Mouse (Mus musculus): ENCODE data around the gene Cbr3. TPM values are rescaled to one million over a fixed set of nuclear protein-coding genes. Genes with fewer than 3 reads are reported as not detected.

Gene Cbr3
- total RNA-seq, 2 experiments from 2014 or later: 0.08 TPM; not detected in 1

GRCm38 (mm10) chr16:93711411-93712188 is 28.6 kb downstream of the Cbr3 start, which contains the start of gene Dop1b:
Dop1b (plus strand) TSS chr16:93711904.
- peak; percentile 86 for ATAC-seq (replicated peaks; ENCODE audit: poor library complexity)

GRCm38 (mm10) chr16:93712189-93712885 is 29.3 kb downstream of the Cbr3 start:
- ATAC-seq (replicated peaks; ENCODE audit: poor library complexity): peak; percentile 24

GRCm38 (mm10) chr16:93712966-93713365 is 30.0 kb downstream of the Cbr3 start:
- ATAC-seq (replicated peaks; ENCODE audit: poor library complexity): no peak

- ATAC-seq (replicated peaks; ENCODE audit: poor library complexity): no peak
Measured at GRCm38 (mm10) chr16:93714426-93714825, 31.4 kb downstream of the Cbr3 start.

GRCm38 (mm10) chr16:93715826-93716225 is 32.8 kb downstream of the Cbr3 start:
- ATAC-seq (replicated peaks; ENCODE audit: poor library complexity): no peak

GRCm38 (mm10) chr16:93717299-93717703 is 34.3 kb downstream of the Cbr3 start:
- ATAC-seq (replicated peaks; ENCODE audit: poor library complexity): peak; percentile 43

GRCm38 (mm10) chr16:93721771-93722170 is 38.8 kb downstream of the Cbr3 start:
- ATAC-seq (replicated peaks; ENCODE audit: poor library complexity): peak; percentile 88

GRCm38 (mm10) chr16:93722476-93722875 is 39.5 kb downstream of the Cbr3 start:
- ATAC-seq (replicated peaks; ENCODE audit: poor library complexity): no peak

GRCm38 (mm10) chr16:93725417-93726144 is 42.6 kb downstream of the Cbr3 start:
- no peak for ATAC-seq (replicated peaks; ENCODE audit: poor library complexity)

DNA sequence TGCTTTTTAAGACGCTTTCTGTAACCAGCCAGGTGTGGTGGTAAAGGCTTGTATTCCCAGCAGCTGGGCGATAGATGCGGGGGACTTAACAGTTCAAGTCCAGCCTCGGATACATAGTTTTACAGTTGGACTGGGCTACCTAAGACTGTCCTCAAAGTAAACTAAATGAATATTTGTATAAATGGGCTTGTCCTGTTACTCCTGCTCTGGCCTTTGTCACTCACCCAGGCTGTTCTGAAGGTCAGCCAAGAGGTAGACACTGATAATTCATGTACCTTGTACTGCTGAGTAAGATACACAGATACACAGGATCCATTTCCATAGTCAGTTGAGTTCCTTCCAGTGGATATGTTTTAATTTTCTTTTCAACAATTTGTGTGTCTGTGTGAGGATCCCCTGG is 43.2 kb downstream of the Cbr3 start:
- ATAC-seq (replicated peaks; ENCODE audit: poor library complexity): no peak

DNA sequence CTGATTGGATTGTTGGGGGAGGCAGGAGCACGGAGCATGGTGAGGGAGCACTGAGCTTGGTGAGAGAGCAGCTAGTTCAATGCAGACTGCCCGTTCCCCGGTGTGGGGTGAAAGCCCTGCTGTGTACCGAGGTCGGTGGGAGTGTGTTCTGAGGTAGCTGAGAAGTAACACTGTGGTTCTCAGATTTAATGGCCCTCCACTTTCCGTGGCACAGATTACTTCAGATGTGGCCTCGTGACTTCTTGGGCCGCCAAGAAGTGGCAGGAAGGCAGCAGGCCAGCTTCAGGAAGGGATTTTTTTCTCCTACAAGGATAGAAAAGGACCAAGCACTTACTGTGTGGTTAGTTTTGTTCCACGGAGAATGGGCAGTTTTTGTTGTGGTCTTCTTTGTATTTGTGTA is 45.7 kb downstream of the Cbr3 start:
- ATAC-seq (replicated peaks; ENCODE audit: poor library complexity): no peak

GRCm38 (mm10) chr16:93729801-93730721 is 47.0 kb downstream of the Cbr3 start:
- ATAC-seq (replicated peaks; ENCODE audit: poor library complexity): no peak

DNA sequence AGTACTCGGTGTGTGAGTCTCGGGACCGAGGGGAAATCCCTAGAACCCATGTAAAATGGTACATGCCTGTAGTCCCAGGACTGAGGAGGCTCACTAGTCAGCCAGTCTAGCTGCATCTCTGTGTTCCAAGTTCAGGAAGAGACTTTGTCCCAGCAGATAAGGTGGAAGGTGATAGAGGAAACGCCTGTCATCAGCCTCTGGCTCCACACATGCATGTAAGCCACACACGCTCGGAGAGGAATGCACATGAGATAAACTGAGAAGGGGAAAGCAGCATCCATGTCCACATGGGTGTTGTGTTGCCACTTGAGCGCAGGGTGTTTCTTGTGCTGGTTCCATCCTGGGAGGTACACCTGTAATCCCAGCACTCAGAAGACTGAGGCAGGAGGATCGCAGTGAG is 48.3 kb downstream of the Cbr3 start:
- ATAC-seq (replicated peaks; ENCODE audit: poor library complexity): no peak

DNA sequence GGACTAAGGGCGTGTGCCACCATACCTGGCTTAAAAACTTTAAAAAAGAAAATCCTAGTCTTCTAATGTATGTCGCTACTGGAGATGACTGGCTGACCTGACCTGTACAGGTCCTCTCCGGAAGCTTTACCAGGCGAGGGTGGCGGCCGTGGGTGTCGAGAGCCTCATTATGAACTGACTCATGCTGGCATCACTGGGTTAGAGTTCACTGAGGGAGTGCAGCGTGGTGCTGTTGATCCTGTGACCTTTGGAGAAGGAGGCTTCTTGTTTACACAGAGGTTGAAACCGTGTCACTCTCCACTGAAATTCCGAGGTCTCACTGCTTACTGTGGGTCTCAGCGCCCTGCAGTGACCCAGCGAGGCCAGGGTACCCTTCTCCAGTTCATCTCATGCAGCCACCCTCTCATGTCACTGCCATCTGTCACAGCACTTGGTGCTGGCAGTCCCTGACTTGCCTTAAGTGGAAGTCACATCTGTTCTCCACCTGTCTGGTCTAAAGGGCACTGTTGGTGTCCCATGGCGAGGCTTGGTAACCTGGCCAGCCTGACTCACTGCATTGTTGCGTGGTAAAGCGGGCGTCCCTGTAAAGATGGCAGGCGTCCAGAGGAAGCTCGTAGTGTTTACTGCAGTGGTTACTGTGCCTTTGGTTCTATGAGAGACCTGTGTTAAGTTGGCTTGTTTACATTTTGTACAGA is 50.0 kb downstream of the Cbr3 start:
- no peak for ATAC-seq (replicated peaks; ENCODE audit: poor library complexity)

- ATAC-seq (replicated peaks; ENCODE audit: poor library complexity): no peak
Measured at GRCm38 (mm10) chr16:93739251-93739650, 56.2 kb downstream of the Cbr3 start.

Other genes with a start within 250 kb of the Cbr3 start
- gene Setd4, start 79.2 kb upstream of the Cbr3 start, total RNA-seq (2015): 6.8 and 8.0 TPM in 2 replicates
- gene Setd4, start 79.2 kb upstream of the Cbr3 start, total RNA-seq (2017): 2.4 and 7.6 TPM in 2 replicates
- 20.7 and 27.4 TPM in 2 replicates for gene Cbr1, start 77.4 kb upstream of the Cbr3 start, total RNA-seq (2015)
- 15.2 and 16.7 TPM in 2 replicates for gene Cbr1, start 77.4 kb upstream of the Cbr3 start, total RNA-seq (2017)
- not detected in 2 replicates for gene Gm5678, start 55.1 kb upstream of the Cbr3 start, total RNA-seq (2015)
- gene Gm5678, start 55.1 kb upstream of the Cbr3 start, total RNA-seq (2017): not detected in 2 replicates
- 8.6 and 9.7 TPM in 2 replicates for gene Dop1b, start 28.7 kb downstream of the Cbr3 start, total RNA-seq (2015)
- gene Dop1b, start 28.7 kb downstream of the Cbr3 start, total RNA-seq (2017): 4.7 and 5.8 TPM in 2 replicates
- 115 and 119 TPM in 2 replicates for gene Morc3, start 148.9 kb downstream of the Cbr3 start, total RNA-seq (2015)
- 132 and 185 TPM in 2 replicates for gene Morc3, start 148.9 kb downstream of the Cbr3 start, total RNA-seq (2017)
- gene Chaf1b, start 200.7 kb downstream of the Cbr3 start, total RNA-seq (2015): 38.3 and 49.3 TPM in 2 replicates
- gene Chaf1b, start 200.7 kb downstream of the Cbr3 start, total RNA-seq (2017): 51.5 and 51.6 TPM in 2 replicates

Measured in megakaryocyte progenitor cell, adult 5-6 weeks (primary cell).